Mouse (Mus musculus) heart, embryonic 11.5 days (tissue): Measurements from ENCODE around the gene Ciapin1. TPM values are rescaled to one million over a fixed set of nuclear protein-coding genes. Genes with fewer than 3 reads are reported as not detected.

Experiments used
- ATAC-seq: fragments of 200-750 bp; cut with Nextera tagmentation; replicated peaks from 2 replicates; pipeline ENCODE4 v1.8.0; 2017; ENCODE audit warnings: moderate library complexity; ENCODE audit not compliant: insufficient number of reproducible peaks, low FRiP score, low TSS enrichment
- H3K27ac ChIP-seq: fragments of 300-500 bp; sonication (generic); 2 replicates; pipeline ENCODE4 v1.5.1; 2014; ENCODE audit warnings: mild to moderate bottlenecking, low read depth, low read length
- H3K27me3 ChIP-seq: fragments of 300-500 bp; sonication (generic); 2 replicates; pipeline ENCODE4 v1.6.1; 2014; ENCODE audit warnings: mild to moderate bottlenecking, low read length, mixed read lengths; ENCODE audit not compliant: control insufficient read depth, insufficient read depth
- H3K36me3 ChIP-seq: fragments of 300-500 bp; sonication (generic); 2 replicates; pipeline ENCODE4 v1.6.1; 2014; ENCODE audit warnings: mild to moderate bottlenecking, low read length, moderate library complexity, mixed read lengths; ENCODE audit not compliant: control insufficient read depth, insufficient read depth
- H3K4me1 ChIP-seq: fragments of 300-500 bp; sonication (generic); 2 replicates; pipeline ENCODE4 v1.6.1; 2014; ENCODE audit warnings: low read length; ENCODE audit not compliant: control insufficient read depth, insufficient read depth
- H3K4me2 ChIP-seq: fragments of 300-500 bp; sonication (generic); 2 replicates; pipeline ENCODE4 v1.6.1; 2014; ENCODE audit warnings: mild to moderate bottlenecking, moderate library complexity
- H3K4me3 ChIP-seq: fragments of 300-500 bp; sonication (generic); 2 replicates; pipeline ENCODE4 v1.5.1; 2014; ENCODE audit warnings: low read depth, low read length
- H3K9ac ChIP-seq: fragments of 300-500 bp; sonication (generic); 2 replicates; pipeline ENCODE4 v1.6.1; 2014; ENCODE audit warnings: mild to moderate bottlenecking, low read depth, low read length, moderate library complexity
- H3K9me3 ChIP-seq: fragments of 300-500 bp; sonication (generic); replicated peaks from 2 replicates; pipeline ENCODE4 v1.6.1; 2016; ENCODE audit warnings: low read length; ENCODE audit not compliant: control insufficient read depth
- WGBS: fragments of 180-500 bp; shearing (Covaris S2); extraction: QIAGEN DNeasy Blood & Tissue Kit; methylation state at CpG from one replicate; pipeline ENCODE4 v1.1.7; 2014; ENCODE audit not compliant: insufficient replicate concordance; 5-methylcytosine and 5-hydroxymethylcytosine counted together
- polyA plus RNA-seq: library from polyadenylated mRNA; unstranded; fragments of >200 nt; fragmentation: Nextera tagmentation; extraction: Ambion mirVana; gene quantifications from 2 replicates; pipeline ENCODE4 v1.2.1, GENCODE M21; 2014

The Ciapin1 gene
- polyA plus RNA-seq, 1 experiment from 2014 or later = 97.0 TPM

- H3K27me3 ChIP-seq = peaks cover 54% of the 10 kb centered on the region
- no peak for ATAC-seq
- WGBS = 24% methylated on average over 12 of the region's 12 CpGs
These were observed 64.4 kb downstream of the Ciapin1 start for GRCm38 (mm10) chr8:94773700-94774171.

DNA sequence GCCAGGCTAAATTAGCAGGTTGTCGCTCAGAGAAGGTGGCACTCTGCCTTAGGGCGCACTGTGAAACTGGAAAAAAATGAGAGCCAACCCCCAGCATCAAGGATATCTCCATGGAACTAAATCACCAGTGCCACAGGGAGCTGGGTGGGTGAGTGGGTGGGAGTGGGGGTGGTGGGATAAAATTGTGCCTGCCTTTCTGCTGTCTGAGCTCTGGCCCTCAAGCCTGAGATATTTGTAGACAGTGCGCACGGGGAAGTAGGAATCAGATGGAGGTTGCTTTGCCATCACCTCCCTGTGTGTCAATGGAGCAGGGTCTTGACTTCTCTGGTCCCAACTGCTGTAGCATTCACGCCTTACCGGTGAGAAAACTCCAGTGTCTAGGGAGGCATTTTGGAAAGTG is 65.1 kb downstream of the Ciapin1 start:
- H3K4me3 ChIP-seq = no peak overlapping the region; the same call in 1 of the 2 replicates
- H3K9ac ChIP-seq = no peak overlapping the region

More at GRCm38 (mm10) chr8:94773700-94774171, 64.4 kb downstream of the Ciapin1 start:
- H3K4me1 ChIP-seq = peaks cover 26% of the 10 kb centered on the region
- no peaks in the 10 kb centered on the region for H3K9me3 ChIP-seq
- no peak overlapping the region for H3K9ac ChIP-seq
- no peaks in the 10 kb centered on the region for H3K36me3 ChIP-seq
- no peak overlapping the region for H3K4me2 ChIP-seq
- no peak overlapping the region for H3K4me3 ChIP-seq
- H3K27ac ChIP-seq = no peak overlapping the region

GRCm38 (mm10) chr8:94771941-94772670 is 66.1 kb downstream of the Ciapin1 start, which contains the start of gene Cx3cl1:
Gene Cx3cl1, plus strand, starts transcription at chr8:94772009.
- Histone ChIP-seq H3K4me3 (peak within 1 kb of the TSS; percentile 55), H3K27me3 (peaks cover 54% of the 10 kb centered on the region), H3K9ac (peak within 1 kb of the TSS; percentile 79), H3K4me1 (peaks cover 15% of the 10 kb centered on the region), H3K4me2 (peak within 1 kb of the TSS; percentile 88), H3K36me3 (no peaks in the 10 kb centered on the region), H3K27ac (no peak within 1 kb of the TSS), H3K9me3 (no peaks in the 10 kb centered on the region)
- ATAC-seq = peak; percentile 52
- under 1% methylated on average over 38 of the region's 38 CpGs for WGBS

More for the DNA sequence above, 65.1 kb downstream of the Ciapin1 start:
- no peak overlapping the region for H3K27ac ChIP-seq
- H3K4me2 ChIP-seq = peak overlapping the region; percentile 88
- no peak for ATAC-seq
- H3K9me3 ChIP-seq = no peaks in the 10 kb centered on the region
- H3K4me1 ChIP-seq = peaks cover 19% of the 10 kb centered on the region
- WGBS = 49% methylated on average over 6 of the region's 6 CpGs
- peaks cover 54% of the 10 kb centered on the region for H3K27me3 ChIP-seq
- H3K36me3 ChIP-seq = no peaks in the 10 kb centered on the region

DNA sequence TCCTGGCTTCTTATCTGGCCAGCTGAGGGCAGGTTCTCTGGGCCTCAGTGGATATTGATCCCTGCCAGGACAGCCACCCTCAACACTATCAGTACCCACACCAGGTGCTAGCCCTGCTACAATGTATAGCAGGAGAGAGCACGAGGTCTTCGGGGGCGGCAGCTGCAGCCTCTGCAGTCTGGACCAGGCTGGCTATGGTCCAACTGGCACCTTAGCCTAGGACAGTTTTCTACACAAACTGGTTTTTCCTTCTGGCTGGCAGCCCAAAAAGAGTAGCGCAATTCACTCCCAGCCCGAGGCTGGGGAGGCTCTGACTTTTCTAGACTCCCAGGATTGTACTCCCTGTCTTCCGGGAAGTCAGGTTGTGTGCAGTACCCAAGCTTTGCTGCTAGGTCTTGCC is 67.2 kb downstream of the Ciapin1 start:
- Histone ChIP-seq H3K36me3 (no peaks in the 10 kb centered on the region), H3K27ac (no peak overlapping the region), H3K9me3 (no peaks in the 10 kb centered on the region), H3K4me3 (no peak overlapping the region), H3K4me1 (peaks cover 15% of the 10 kb centered on the region), H3K4me2 (no peak overlapping the region), H3K9ac (no peak overlapping the region), H3K27me3 (peaks cover 54% of the 10 kb centered on the region)
- WGBS = 58% methylated on average over 6 of the region's 6 CpGs
- no peak for ATAC-seq

Other genes starting within 250 kb of the Ciapin1 start
- 23.2 and 25.9 TPM in 2 replicates for gene Rspry1, start 236.4 kb downstream of the Ciapin1 start, polyA plus RNA-seq
- 44.3 and 45.6 TPM in 2 replicates for gene Fam192a, start 236.4 kb downstream of the Ciapin1 start, polyA plus RNA-seq
- 44.2 and 65.2 TPM in 2 replicates for gene Arl2bp, start 171.8 kb downstream of the Ciapin1 start, polyA plus RNA-seq
- gene Pllp, start 142.1 kb downstream of the Ciapin1 start, polyA plus RNA-seq = not detected in 2 replicates
- gene Ccl22, start 92.8 kb downstream of the Ciapin1 start, polyA plus RNA-seq = not detected in 2 replicates
- gene Cx3cl1, start 66.3 kb downstream of the Ciapin1 start, polyA plus RNA-seq = 8.8 and 11.2 TPM in 2 replicates
- gene Ccl17, start 27.9 kb downstream of the Ciapin1 start, polyA plus RNA-seq = 0.69 TPM in 1 of 2 replicates, not detected in the other
- gene Coq9, start within 50 bp of the Ciapin1 start, polyA plus RNA-seq = 125 and 126 TPM in 2 replicates
- 141 and 143 TPM in 2 replicates for gene Polr2c, start 19.1 kb upstream of the Ciapin1 start, polyA plus RNA-seq
- 46.2 and 57.7 TPM in 2 replicates for gene Dok4, start 38.0 kb upstream of the Ciapin1 start, polyA plus RNA-seq
- 22.8 and 24.8 TPM in 2 replicates for gene Ccdc102a, start 79.7 kb upstream of the Ciapin1 start, polyA plus RNA-seq
- 0.10 and 0.47 TPM in 2 replicates for gene Adgrg5, start 85.3 kb upstream of the Ciapin1 start, polyA plus RNA-seq
- gene Adgrg1, start 136.4 kb upstream of the Ciapin1 start, polyA plus RNA-seq = 6.4 and 7.5 TPM in 2 replicates
- gene Adgrg3, start 179.3 kb upstream of the Ciapin1 start, polyA plus RNA-seq = 2.0 and 4.5 TPM in 2 replicates
- not detected in 2 replicates for gene Drc7, start 216.7 kb upstream of the Ciapin1 start, polyA plus RNA-seq
- 18.3 and 18.6 TPM in 2 replicates for gene Katnb1, start 242.8 kb upstream of the Ciapin1 start, polyA plus RNA-seq